Mouse (Mus musculus) CD4-positive, CD25-positive, alpha-beta regulatory T cell, adult 9 weeks (primary cell): ENCODE measurements around the gene Aspm. TPM values are rescaled to one million over a fixed set of nuclear protein-coding genes. Genes with fewer than 3 reads are reported as not detected.

Experiments
- polyA plus RNA-seq: library from polyadenylated mRNA; unstranded; fragments of 100-300 nt; shearing (Covaris generic); gene quantifications from one replicate; pipeline ENCODE4 v1.2.1, GENCODE M21; 2017

Gene Aspm
- 0.69 TPM for polyA plus RNA-seq

DNA sequence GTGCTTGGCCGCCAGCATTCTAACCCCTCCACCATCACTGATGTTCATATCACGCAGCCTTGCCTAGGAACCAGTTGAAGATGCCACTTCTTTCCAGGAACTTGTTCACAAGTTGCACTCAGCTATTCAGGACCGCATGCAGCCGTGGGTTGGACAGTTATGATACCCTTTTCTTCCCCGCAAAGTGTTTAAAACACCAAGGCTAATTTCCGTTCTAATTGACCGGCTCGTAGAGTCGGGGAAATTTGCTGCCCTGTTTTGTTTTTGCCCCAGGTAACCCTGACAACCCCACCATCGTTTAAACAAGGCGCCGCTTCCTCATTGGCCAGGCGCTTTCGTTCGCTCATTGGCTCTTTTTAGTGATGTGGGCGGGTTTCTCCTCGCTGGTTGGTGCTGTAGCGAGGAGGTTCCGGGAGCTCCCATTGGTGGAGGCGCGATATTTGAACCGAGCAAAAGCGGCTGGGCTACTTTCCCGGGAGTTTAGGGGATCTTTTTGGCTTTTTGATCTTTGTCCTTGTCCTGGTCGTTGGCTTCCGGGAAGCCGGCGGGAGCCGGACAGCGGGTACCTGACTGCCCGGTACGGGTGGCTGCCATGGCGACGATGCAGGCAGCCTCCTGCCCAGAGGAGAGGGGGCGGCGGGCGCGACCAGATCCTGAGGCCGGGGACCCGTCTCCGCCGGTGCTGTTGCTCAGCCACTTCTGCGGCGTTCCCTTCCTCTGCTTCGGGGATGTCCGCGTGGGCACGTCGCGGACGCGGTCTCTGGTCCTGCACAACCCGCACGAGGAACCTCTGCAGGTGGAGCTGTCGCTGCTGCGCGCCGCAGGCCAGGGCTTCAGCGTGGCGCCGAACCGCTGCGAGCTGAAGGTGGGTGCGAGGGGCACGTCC lies at the start of gene Aspm:
Aspm (plus strand) TSS at position 433 of the 886 bp plus-strand sequence.

DNA sequence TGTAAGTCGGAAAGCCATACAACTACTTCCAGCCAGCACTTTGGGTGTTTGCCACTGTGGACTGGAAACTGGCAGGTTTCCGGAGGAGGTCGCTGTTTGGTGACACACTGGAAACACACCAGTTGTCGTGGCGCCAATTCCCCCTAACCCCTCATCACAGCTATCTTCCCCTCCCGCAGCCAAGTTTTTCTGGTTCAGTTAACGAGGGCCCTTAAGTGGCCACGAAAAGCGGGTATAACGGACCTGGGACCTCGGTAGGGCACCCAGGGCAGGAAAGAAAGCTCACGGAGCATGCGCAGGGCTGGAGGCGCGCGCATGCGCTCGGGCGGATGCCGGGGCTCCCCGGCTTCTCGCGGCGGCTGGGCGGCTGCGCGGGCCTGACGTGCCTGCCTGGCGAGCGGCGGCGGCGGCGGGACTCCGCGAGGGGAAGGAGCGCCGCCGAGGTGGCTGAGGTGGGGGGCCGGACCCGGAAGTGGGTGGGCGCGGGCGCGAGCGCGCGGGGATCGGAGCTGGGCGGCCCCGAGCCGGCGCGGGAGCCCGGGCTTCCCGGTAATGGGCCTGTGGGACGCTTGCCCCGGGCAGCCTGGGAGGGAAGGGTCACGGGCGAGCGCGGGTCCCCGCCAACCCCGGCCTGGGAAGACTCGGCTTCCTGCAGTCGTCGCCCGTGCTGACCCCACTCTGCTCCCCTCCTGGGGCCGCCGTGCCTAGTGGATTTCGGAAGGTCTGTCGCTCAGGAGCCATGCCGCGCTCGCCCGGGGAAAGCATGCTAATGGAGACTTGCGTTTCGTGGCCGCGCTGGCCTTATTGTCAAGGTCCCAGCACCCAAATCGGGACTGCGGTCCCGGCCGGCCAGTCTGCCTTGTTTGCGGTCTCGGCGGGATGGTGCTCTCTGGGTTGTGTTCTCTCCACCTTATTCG lies 32.4 kb upstream of the Aspm start, which contains the start of gene Zbtb41:
Zbtb41 (plus strand) TSS at position 414 of the 917 bp plus-strand sequence.

DNA sequence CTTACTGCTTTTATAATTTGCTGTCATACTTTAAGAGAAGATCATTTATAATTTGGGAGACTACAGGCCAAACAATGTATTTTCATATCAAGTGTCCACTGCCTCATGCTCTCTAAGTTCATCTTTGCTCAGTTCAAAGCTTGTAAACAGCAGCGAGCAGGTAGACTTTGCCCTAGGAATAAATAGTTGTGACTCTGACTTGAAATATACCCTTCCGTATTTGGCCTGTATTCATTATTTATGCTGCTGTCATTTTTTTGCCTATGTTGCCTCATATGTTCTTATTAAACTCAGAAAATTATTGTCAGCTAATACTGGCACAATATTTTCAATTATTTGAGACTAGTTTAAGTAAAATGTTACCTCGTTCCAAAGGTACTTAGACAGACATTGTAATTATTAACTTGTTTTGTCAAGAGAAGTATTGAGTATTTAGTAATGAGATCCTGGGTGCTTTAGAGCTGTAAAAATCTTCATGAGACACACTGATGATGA lies 46.7 kb downstream of the Aspm start, which contains the start of gene F13b:
F13b (plus strand) TSS at position 445 of the 495 bp plus-strand sequence.

Other genes with a start within 250 kb of the Aspm start
- gene Crb1, start 77.7 kb upstream of the Aspm start, polyA plus RNA-seq, result 0.06 TPM
- 11.2 TPM for gene Zbtb41, start 32.5 kb upstream of the Aspm start, polyA plus RNA-seq
- not detected for gene F13b, start 46.9 kb downstream of the Aspm start, polyA plus RNA-seq
- not detected for gene Cfhr1, start 105.5 kb downstream of the Aspm start, polyA plus RNA-seq